Mouse (Mus musculus) MEL (cell line): ENCODE data around the gene Rgs5.

Experiments
- CTCF ChIP-seq, 3 experiments: IDR thresholded peaks in 2 of 3; conservative IDR thresholded peaks in 1 of 3; 2 replicates each; pipeline ENCODE4 v1.5.1; 2011 to 2012; ENCODE audit warnings: low read length in 3 of 3, low read depth in 2 of 3, mild to moderate bottlenecking in 2 of 3, improper control_type of control experiment in 1 of 3, inconsistent platforms in 1 of 3, mixed read lengths in 1 of 3, moderate library complexity in 1 of 3; ENCODE audit not compliant: control insufficient read depth in 1 of 3, insufficient read depth in 1 of 3, poor library complexity in 1 of 3, severe bottlenecking in 1 of 3
- ELF1 ChIP-seq: IDR thresholded peaks from 2 replicates; pipeline ENCODE4 v1.6.1; 2014; ENCODE audit warnings: low read depth, mild to moderate bottlenecking, inconsistent platforms, low read length, improper control_type of control experiment, moderate library complexity
- EP300 ChIP-seq, 2 experiments: IDR thresholded peaks; 2 replicates each; pipeline ENCODE4 v1.6.1; 2011; ENCODE audit warnings: improper control_type of control experiment in 2 of 2, low read length in 2 of 2, low read depth in 1 of 2, mild to moderate bottlenecking in 1 of 2
- JUND ChIP-seq: IDR thresholded peaks from 2 replicates; pipeline ENCODE4 v1.6.1; 2011; ENCODE audit warnings: low read depth, mild to moderate bottlenecking, improper control_type of control experiment, low read length
- KAT2A ChIP-seq: conservative IDR thresholded peaks from 2 replicates; pipeline ENCODE4 v1.6.1; 2012; ENCODE audit warnings: low read depth, low read length, improper control_type of control experiment, inconsistent platforms
- MAX ChIP-seq: IDR thresholded peaks from 2 replicates; pipeline ENCODE4 v1.6.1; 2011; ENCODE audit warnings: low read length, improper control_type of control experiment
- POLR2A ChIP-seq, 2 experiments: IDR thresholded peaks; 2 replicates each; pipeline ENCODE4 v1.6.1; 2011 to 2012; ENCODE audit warnings: low read length in 2 of 2, mild to moderate bottlenecking in 2 of 2, control low read depth in 1 of 2, improper control_type of control experiment in 1 of 2, low read depth in 1 of 2, moderate library complexity in 1 of 2; ENCODE audit not compliant: control insufficient read depth in 1 of 2, insufficient read depth in 1 of 2, poor library complexity in 1 of 2
- POLR2AphosphoS2 ChIP-seq: IDR thresholded peaks from 2 replicates; pipeline ENCODE4 v1.6.1; 2011; ENCODE audit warnings: low read length, improper control_type of control experiment
- POLR2AphosphoS5 ChIP-seq: IDR thresholded peaks from 2 replicates; pipeline ENCODE4 v1.6.1; 2012; ENCODE audit warnings: low read depth, borderline replicate concordance, mild to moderate bottlenecking, inconsistent platforms, low read length, moderate library complexity, mixed read lengths
- TAL1 ChIP-seq: IDR thresholded peaks from 2 replicates; pipeline ENCODE4 v1.6.1; 2012; ENCODE audit warnings: mild to moderate bottlenecking, inconsistent platforms, low read length, moderate library complexity, mixed read lengths

DNA sequence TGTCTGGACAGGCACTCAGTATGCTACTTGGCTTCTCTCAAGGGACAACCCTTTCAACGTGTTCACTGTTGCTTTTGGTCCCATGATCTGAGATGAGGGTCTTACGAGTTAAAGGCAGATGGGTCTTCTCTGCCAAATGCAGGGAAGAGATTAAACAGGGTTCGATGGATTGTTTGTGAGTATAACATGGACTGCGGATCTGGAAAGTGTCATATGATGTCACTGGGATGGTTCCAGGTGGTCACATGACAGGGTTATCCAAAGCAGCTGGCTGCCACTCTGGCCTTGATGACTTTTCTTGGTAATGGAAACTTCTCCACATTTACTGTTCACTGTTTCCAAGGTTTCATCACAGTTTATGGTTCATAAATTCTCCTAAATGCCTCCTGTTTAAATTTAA, 12.0 kb downstream of the Rgs5 start:
- TF ChIP-seq CTCF (IDR thresholded peaks at IDR 0.05 in 2 of 3, conservative IDR thresholded peaks at IDR 0.05 in 1 of 3; ENCODE audit: control insufficient read depth in 1 of 3, insufficient read depth in 1 of 3, low read depth in 2 of 3, low read length in 3 of 3, poor library complexity in 1 of 3, severe bottlenecking in 1 of 3) (no peak), TAL1 (no peak), POLR2AphosphoS2 (no peak), POLR2A (IDR thresholded peaks at IDR 0.05; ENCODE audit: control insufficient read depth in 1 of 2, insufficient read depth in 1 of 2, low read depth in 1 of 2, low read length in 2 of 2, poor library complexity in 1 of 2) (no peak), KAT2A (no peak), POLR2AphosphoS5 (no peak), MAX (no peak), JUND (no peak), EP300 (IDR thresholded peaks at IDR 0.05; ENCODE audit: low read depth in 1 of 2, low read length in 2 of 2) (no peak), ELF1 (no peak)
